Mouse (Mus musculus) thymus, postnatal 14 days (tissue): ENCODE measurements around the gene Frem2.

ENCODE experiments used
- DNase-seq: peaks from one replicate; pipeline ENCODE4 v3.0.0; 2021

Gene Frem2

GRCm38 (mm10) chr3:53656878-53657561 lies at the start of gene Frem2:
TSS of gene Frem2 (minus strand) at chr3:53657355.
- DNase-seq = no peak

GRCm38 (mm10) chr3:53705992-53706495 lies 48.9 kb upstream of the Frem2 start:
- no peak for DNase-seq

- no peak for DNase-seq
These were observed 46.0 kb upstream of the Frem2 start for GRCm38 (mm10) chr3:53703126-53703505.

- DNase-seq = no peak
These were observed 45.4 kb upstream of the Frem2 start for GRCm38 (mm10) chr3:53702421-53703125.

- DNase-seq = no peak
These were observed 44.8 kb upstream of the Frem2 start for GRCm38 (mm10) chr3:53701940-53702339.

- DNase-seq = no peak
These were observed 30.6 kb upstream of the Frem2 start for GRCm38 (mm10) chr3:53687776-53688175.

DNA sequence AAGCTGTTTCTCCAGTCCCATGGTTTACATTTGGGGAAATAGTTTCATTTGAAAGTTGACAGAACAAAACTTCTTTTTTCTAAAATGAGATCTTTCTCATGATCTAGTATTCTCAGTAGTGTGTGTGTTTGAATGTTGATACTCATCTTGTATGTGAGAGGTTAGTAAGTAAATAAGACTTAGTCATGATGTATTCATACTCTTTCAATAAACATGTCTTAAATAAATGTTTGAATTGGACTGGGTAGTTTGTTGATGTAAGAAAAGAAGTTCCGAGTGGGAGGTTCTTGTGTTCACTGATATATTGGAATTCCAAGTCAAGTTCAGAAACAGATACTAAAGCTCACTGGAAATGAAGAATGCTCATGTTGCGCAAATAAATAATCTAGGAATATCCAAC lies 25.1 kb upstream of the Frem2 start:
- DNase-seq = no peak

DNA sequence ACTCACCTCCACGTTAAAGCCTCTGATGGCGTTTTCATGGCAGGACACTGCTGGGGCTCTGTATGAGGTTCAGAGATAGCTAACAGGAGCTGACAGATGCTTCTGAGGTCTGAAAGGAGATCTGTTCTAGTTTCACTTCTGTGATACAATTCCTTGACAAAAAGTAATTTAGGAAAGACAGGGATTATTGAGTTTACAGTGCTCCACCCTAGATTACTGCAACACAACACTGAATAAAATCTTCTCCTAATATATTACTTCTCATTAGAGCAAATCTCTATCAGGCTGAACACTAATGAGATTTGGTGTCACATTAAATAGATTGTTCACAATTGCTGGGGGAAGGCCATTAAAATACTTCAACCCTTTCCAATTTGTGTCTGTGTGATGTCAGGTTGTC lies 23.7 kb upstream of the Frem2 start:
- no peak for DNase-seq

DNA sequence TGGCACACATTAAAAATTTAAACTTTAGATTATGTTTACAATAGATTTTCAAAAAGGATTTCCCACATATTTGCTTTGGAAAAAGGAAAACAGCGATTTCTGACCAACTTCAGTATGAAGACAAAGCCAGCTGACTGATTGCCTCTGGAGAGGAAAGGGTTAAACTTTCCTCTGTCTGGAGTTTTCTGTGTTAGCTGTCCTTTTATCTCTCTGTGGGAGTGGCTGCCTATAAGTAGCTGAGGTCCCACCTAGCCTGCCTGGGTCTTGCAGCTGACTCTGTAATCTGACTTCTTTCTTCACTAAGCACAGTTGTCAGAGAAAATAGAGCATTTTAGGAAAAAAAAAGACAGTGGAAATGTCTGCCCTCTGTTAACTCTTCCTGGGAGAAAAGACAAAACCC lies 17.1 kb upstream of the Frem2 start:
- DNase-seq = no peak

DNA sequence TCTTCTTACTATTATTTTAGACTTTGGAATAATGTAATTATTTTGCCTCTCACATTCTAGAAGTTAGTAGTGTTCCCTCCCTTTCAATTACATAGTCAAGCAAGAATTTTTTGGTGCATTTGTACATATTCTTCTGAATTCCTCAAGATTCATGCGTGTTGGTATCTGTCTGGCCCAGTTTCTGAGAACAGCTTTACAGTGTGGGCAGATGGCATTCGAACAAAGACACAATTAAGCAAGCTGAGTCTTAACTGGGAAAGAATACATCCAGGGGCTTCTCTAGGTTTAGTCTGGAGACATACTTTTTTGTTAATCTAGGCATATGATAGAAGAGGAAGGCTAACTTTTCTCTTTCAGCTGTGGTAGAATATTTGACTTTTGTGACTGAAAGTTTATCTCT lies 12.6 kb upstream of the Frem2 start:
- DNase-seq = no peak

DNA sequence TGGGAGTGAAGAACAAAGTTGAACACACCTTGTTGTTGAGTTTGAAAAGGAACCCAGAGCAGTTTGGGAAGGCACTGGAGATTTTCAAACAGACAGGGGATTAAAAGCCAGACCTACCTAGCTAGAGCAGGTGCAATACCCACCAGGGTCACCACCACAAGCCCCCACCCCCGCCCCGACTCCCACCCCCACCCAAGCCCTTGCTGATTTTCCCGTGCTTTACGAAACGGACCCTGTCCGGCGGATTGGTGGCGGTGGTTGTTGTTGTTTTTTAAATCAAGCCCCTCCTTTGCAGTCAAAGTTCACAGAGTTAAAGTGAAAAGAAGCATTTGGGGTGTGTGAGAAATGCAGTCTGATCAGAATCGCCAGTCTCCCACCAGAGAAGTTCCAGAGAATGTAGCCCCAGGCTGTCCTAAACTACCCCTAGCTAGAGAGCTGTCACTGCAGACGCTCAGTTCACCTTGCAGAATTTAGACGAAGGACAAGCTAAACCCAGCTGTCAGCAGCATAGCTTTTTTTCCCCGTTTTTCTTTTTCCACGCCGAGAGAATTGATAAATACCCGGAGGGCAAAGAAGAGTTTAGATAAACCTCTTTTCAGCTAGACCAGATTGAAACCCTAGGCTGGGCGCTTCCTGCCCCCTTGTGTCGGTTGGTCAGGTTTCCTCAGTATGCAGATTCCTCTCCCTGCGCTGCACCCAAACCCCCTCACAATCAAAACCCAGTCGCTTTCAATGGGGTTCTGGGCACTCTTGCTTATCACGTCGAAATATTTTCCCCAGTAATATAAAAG lies 784 bp upstream of the Frem2 start:
- no peak for DNase-seq

DNA sequence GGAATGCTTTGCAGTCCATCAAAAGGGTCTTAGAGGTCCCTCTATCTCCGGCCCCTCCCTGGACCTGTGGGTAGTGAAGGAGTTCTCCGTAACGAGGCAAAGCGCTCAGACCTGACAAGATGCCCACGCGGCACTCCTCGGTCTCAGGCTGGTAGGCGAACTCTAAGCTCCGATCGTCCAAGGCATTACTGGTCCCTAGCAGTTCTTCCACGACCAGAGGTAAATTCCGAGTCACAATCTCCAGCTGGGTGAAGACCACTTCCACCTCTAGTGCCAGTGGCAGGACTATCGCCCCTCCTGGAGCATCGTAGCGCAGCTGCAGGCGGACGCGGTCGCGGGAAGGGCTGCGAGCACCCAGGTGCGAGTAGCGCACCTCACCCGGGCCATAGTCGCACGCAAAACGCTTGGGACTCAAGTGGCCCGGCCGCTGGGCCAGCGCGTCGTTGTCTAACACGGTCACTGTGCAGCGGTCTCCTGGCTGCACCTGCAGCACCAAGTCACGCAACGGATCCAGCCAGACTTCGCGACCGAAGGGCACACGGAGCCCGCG lies 752 bp downstream of the Frem2 start:
- no peak for DNase-seq

DNA sequence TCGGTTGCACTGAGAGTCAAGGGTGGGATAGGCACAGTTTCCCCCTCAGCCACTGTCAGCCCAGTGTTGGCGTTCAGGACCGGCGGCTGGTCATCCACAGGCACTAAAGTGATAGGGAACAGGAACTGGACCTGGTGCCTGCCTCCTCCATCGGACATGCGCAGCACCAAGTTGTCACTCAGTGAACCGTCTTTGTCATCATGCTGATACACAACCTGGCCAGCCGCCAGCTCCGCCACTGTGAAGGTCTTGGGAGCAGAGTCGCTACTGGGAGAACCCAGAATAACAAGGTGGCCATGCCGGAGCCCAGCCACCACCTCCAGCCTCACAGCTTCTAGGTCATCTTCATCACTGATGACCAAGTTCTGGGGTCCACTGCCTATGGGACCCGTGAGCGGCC lies 1.8 kb downstream of the Frem2 start:
- no peak for DNase-seq

DNA sequence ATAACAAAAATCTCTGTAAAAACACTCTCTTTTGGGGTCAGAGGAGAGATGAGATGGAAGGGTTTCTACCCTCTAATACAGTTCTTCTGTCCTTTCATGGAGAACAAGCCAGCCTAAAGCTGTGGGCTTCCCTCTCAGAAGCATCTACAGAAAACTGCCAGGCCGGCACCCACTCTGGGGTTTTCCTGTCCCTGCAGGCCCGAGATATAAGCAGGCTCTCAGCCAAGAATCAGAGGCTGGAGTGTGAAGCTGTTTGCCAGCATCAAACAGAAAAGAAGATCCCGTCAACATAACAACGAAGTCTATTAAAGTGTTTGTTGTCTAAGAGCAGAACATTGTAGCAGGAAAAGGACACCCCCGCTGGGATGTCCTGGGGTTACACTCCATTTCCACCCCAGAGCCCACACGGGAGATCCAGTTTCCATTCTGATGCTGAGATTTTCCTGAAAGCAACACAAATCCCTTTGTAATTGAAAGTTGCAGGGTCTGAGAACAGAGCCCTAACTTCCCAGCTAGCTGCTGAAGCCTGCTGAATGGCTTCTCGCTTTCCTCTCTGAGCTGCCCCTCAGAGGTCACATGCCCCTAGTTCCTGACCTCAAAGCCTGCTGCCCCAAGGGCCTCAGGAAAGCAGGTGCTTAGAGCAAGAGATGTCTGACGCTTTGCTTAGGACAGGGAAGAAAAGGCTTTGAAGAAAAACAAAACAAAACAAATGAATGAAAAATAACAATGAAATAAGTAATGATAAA lies 7.0 kb downstream of the Frem2 start:
- DNase-seq = no peak

- DNase-seq = no peak
These were observed 7.7 kb downstream of the Frem2 start for GRCm38 (mm10) chr3:53649425-53649824.

DNA sequence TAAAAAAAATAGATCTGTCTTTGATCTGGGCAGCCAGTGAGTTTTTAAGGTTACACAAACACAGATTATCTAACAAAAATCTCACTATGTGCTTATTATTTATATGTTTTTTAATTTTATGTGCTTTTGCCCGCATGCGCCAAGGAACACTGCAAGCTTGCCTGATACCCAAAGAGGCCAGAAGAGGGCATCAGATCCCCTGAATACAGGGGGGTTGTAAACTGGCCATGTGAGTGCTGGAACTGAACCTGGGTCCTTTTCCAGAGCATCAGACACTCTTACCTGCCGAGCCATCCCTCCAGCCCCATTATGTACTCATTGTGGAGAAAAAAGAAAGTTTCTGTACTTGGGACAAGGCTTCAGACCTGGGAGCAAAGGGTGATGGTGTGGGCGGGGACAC lies 8.3 kb downstream of the Frem2 start:
- no peak for DNase-seq

DNA sequence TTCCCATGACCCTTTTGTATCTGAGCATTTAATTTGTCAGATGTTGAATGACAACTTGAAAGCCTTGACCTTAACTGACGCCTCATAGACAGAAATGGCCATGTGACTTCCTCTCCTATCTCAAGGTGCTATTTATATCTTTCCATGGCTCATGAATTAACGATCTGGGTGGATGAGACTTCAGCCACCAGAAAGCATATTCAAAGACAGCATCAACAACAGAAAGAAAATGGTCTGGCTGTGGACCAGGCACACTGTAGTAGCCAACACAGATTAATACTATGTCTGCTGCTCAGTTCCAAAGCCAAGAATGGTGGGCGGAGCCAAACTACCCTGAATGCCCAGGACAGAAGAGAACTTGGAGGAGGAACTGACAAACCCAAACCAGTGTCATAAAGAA lies 21.2 kb downstream of the Frem2 start:
- no peak for DNase-seq

DNA sequence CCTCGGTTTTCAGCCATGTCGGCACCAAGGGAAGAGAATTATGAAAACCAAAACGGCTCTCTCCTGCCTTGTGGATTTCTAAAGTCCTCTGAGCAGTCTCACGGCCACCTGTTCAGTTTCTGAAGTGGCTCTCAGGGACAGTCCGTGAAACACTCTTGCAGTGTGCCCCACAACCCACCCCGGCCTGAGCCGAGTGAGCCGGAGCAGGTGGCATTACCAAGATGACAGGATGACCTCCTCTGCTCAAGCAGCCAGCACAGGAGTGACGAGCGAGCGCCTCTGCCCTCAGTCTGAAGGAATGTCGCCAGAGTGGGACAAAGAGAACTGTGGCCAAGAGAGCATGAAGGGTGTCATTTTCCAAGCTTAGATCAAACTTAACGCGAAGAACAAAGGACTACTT lies 26.0 kb downstream of the Frem2 start:
- DNase-seq = no peak

DNA sequence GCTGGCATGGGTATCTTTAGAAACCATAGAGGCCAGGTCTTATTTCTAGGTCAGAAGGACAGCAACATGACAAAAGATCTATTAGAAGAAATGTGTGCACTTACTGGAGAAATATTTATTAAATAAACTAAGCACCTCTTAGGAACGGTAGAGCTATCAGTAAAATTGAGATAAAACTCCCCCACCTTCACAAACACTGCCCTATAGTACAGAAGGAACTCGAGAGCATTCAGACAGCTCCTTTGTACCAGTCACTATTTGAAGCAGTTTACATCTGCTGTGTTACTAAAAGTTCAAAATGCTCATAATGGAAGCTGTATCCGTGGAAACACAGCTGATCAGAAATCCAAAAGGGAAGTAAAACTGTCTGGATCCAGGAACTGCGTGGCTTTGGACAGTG lies 26.5 kb downstream of the Frem2 start:
- no peak for DNase-seq

DNA sequence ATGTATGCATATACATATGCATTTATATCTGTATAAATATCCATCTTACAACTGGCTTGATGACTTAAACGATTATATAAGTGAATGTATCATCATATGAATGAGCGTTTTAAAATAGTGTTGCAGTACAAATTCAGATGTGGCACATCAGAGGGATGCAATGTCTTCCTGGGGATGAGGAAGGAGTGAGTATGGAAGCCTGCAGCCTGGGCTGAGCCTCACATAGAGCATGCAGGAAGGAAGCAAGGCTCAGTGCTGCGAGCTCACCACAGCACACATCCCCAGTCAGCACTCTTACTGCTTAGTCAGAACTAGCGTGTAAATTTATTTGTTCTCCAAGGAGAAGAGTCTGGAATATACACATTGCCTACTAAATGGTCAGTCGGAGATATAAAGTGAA lies 27.2 kb downstream of the Frem2 start:
- DNase-seq = no peak

DNA sequence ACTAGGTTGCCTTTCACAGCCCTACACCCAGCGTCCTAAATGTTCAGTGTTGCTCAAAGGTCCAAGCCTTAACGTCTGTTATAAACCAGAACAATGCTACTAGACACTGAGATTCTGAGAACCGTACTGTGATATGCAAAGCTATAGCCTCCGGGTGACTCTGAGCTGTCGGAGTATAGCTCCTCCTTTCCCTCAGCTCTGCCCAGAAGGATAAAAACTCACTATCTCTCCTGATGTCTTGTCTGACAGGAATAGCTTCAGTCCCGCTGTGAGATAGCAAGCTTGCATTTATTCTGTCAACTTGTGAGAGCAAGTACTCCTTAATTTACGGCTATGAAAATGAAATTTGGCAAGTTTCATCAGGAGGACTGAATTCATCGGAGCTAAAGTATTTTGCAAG lies 33.9 kb downstream of the Frem2 start:
- DNase-seq = no peak

DNA sequence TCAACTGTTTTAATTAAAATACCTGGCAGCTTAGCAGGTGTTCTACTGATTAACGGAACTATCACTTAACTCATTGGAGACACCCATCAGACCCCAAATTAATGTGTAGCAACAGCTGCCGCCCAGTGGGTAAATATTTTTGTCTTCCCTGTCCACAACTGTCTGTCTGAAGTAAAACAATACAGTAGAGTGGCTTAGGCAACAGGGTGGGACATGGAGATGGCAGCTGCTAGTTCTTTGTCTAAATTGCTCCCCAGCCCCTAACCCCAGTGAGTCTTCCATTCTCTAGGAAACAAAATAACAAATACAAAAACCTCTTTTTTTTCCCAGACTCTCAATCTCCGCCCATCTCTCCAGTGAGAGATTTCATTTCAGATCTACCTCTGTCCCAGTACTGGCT lies 36.2 kb downstream of the Frem2 start:
- no peak for DNase-seq

DNA sequence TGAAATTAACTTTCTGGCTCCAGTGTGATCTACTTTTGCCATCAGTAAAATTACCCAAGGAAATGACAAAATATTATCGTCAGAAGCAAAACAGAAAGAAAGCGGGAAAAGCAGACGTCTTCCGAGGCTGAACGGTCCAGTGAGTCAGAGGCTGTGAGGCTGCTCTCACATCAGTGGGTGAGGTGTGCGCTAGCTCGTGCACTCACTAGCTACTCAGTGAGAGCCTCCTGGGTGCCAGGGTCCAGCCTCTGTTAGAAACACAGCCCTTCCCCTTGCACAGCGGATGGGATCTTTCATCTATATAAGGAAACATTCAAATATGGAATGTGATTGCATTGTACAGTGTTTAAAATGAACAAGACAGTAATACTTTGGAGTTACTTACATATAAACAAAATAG lies 36.8 kb downstream of the Frem2 start:
- DNase-seq = no peak
